8 mouse cellular contexts compared by ENCODE assay signal in genomic region chr1:37341914-37342313, GRCm38 (mm10). TPM values are rescaled to one million over a fixed set of nuclear protein-coding genes. Genes with fewer than 3 reads are reported as not detected.
DNase-seq lines count a peak whose midpoint lies in the region; TF ChIP-seq lines count a peak whose summit lies in the region.
"Had no signal": no experiment of that assay in that cellular context is flagged by ENCODE, and none has a peak within 500 bp of the region (broad histone marks: within the 10 kb centered on the region; RNA-seq: fewer than 3 reads in every experiment).

No protein-coding gene starts in this region.

- WGBS in kidney, adult 2 months = 58% methylated on average over 4 of the region's 4 CpGs
- 54% methylated on average over 4 of the region's 4 CpGs for WGBS in heart, embryonic 10.5 days

- H3K4me2 ChIP-seq in myocyte (ENCODE audit: low read depth) = no peak overlapping the region
- H3K4me2 ChIP-seq: neural tube, embryonic 15.5 days had no signal

- no peaks in the 10 kb centered on the region for H3K4me1 ChIP-seq in kidney, adult 2 months (ENCODE audit: control insufficient read depth, insufficient read depth, low read length)
- H3K4me1 ChIP-seq in heart, embryonic 10.5 days = peaks cover 33% of the 10 kb centered on the region

- H3K27ac ChIP-seq in kidney, adult 2 months (ENCODE audit: insufficient read depth, low read depth, low read length) = no peak overlapping the region
- peak overlapping the region; percentile 26; the same call in 1 of the 2 replicates for H3K27ac ChIP-seq in heart, embryonic 10.5 days
- H3K27ac ChIP-seq: neural tube, embryonic 15.5 days had no signal

- peak; percentile 15 for DNase-seq in kidney, postnatal 10 days
- no peak for DNase-seq in kidney, adult 2 months
- DNase-seq in cerebellum, adult 8-10 months = peak; percentile 49
- DNase-seq in heart, embryonic 10.5 days (ENCODE audit: low spot score) = no peak
- no peak for DNase-seq in natural killer cell, adult 2 months (ENCODE audit: low spot score in 2 of 2)
- no peak for DNase-seq in right cerebral cortex, postnatal 4 days

- no peaks in the 10 kb centered on the region for H3K79me2 ChIP-seq in myocyte (ENCODE audit: control insufficient read depth, insufficient read depth)

- H3K36me3 ChIP-seq in kidney, adult 2 months (ENCODE audit: control insufficient read depth, insufficient read depth, low read length) = no peaks in the 10 kb centered on the region
- no peaks in the 10 kb centered on the region for H3K36me3 ChIP-seq in heart, embryonic 10.5 days
- no peaks in the 10 kb centered on the region for H3K36me3 ChIP-seq in myocyte (ENCODE audit: control insufficient read depth, insufficient read depth)
- H3K36me3 ChIP-seq: neural tube, embryonic 15.5 days had no signal

- no peak overlapping the region for H3ac ChIP-seq in myocyte (ENCODE audit: control insufficient read depth, insufficient read length)

- H3K27me3 ChIP-seq in kidney, adult 2 months (replicated peaks; ENCODE audit: control insufficient read depth, insufficient read depth, low read length) = no peaks in the 10 kb centered on the region
- no peaks in the 10 kb centered on the region for H3K27me3 ChIP-seq in heart, embryonic 10.5 days (ENCODE audit: insufficient read depth, poor library complexity, severe bottlenecking)
- H3K27me3 ChIP-seq in myocyte (ENCODE audit: control insufficient read depth, insufficient read depth, insufficient read length) = no peaks in the 10 kb centered on the region
- H3K27me3 ChIP-seq: neural tube, embryonic 15.5 days had no signal

- no peak overlapping the region for H3K4me3 ChIP-seq in kidney, adult 2 months (ENCODE audit: insufficient read depth, low read depth, low read length)
- H3K4me3 ChIP-seq in heart, embryonic 10.5 days = no peak overlapping the region
- no peak overlapping the region for H3K4me3 ChIP-seq in myocyte
- H3K4me3 ChIP-seq: neural tube, embryonic 15.5 days had no signal

- TF ChIP-seq CTCF in kidney, adult 2 months (conservative IDR thresholded peaks at IDR 0.05; ENCODE audit: insufficient read depth, insufficient read length, low read depth, low read length) = no peak

- no peak for TF ChIP-seq POLR2A in kidney, adult 2 months (IDR thresholded peaks at IDR 0.05; ENCODE audit: low read depth, low read length)
- TF ChIP-seq POLR2A in myocyte (IDR thresholded peaks at IDR 0.05; ENCODE audit: insufficient read length, low read depth) = no peak

- H3K9me3 ChIP-seq in heart, embryonic 10.5 days = no peaks in the 10 kb centered on the region
- H3K9me3 ChIP-seq: neural tube, embryonic 15.5 days had no signal

TF ChIP-seq in myocyte, 11 proteins besides CTCF, POLR2A, EP300 and RAD21:
- TF ChIP-seq TCF12 (IDR thresholded peaks at IDR 0.05; ENCODE audit: insufficient read depth, poor library complexity, severe bottlenecking) = no peak
- TF ChIP-seq POLR2AphosphoS2 (IDR thresholded peaks at IDR 0.05; ENCODE audit: insufficient read length, low read depth) = no peak
- TF ChIP-seq MYOG (IDR thresholded peaks at IDR 0.05; ENCODE audit: control insufficient read depth in 1 of 3, insufficient read depth in 1 of 3, insufficient read length in 2 of 3, low read depth in 2 of 3) = peak in 2 of 3 experiments; percentile 62 to 79
- TF ChIP-seq MYOD1 (IDR thresholded peaks at IDR 0.05; ENCODE audit: control insufficient read depth in 1 of 3, insufficient read length in 2 of 3, low read depth in 2 of 3) = peak in 1 of 3 experiments; percentile 59
- TF ChIP-seq USF1 (IDR thresholded peaks at IDR 0.05; ENCODE audit: low read depth) = peak; percentile 59

RNA-seq across cellular contexts. Expression of gene Inpp4a, which starts 42.2 kb away (rescaled TPM):
- polyA plus RNA-seq in kidney, adult 2 months (2012; rRNA removed) = 7.5 and 7.7 TPM in 2 replicates
- 10.5 and 13.3 TPM in 2 replicates for polyA plus RNA-seq in heart, embryonic 10.5 days (2016; fragmentation: Nextera tagmentation; extraction: Ambion mirVana)
- polyA plus RNA-seq in myocyte (2012; fragmentation: generic; extraction: Trizol) = 4.9 TPM

Comparison
In these comparisons a context has a peak if more than half of its experiments do, and no peak if none do; other contexts are left out.
1. DNase-seq: peak in kidney, postnatal 10 days (single experiment) and cerebellum, adult 8-10 months (single experiment); none in kidney, adult 2 months (single experiment), heart, embryonic 10.5 days (single experiment), natural killer cell, adult 2 months (0 of 2) and right cerebral cortex, postnatal 4 days (single experiment).